Mouse (Mus musculus): ENCODE results near the gene Sgsm1. TPM values are rescaled to one million over a fixed set of nuclear protein-coding genes. Genes with fewer than 3 reads are reported as not detected.

Sgsm1 gene
- polyA plus RNA-seq, 1 experiment: 3.5 TPM

GRCm38 (mm10) chr5:113300148-113300889, 10.3 kb downstream of the Sgsm1 start:
- WGBS: 57% methylated on average over 22 of the region's 22 CpGs
- no peaks in the 10 kb centered on the region for H3K27me3 ChIP-seq (replicated peaks; ENCODE audit: control insufficient read depth, insufficient read depth, low read length)
- TF ChIP-seq CTCF (conservative IDR thresholded peaks at IDR 0.05; ENCODE audit: insufficient read depth, insufficient read length, low read depth, low read length): no peak
- no peak for TF ChIP-seq POLR2A (IDR thresholded peaks at IDR 0.05; ENCODE audit: low read depth, low read length)
- H3K4me3 ChIP-seq (ENCODE audit: insufficient read depth, low read depth, low read length): no peak overlapping the region
- H3K4me1 ChIP-seq (ENCODE audit: control insufficient read depth, insufficient read depth, low read length): no peaks in the 10 kb centered on the region
- no peak overlapping the region for H3K27ac ChIP-seq (ENCODE audit: insufficient read depth, low read depth, low read length)
- DNase-seq: peak; percentile 11
- H3K36me3 ChIP-seq (ENCODE audit: control insufficient read depth, insufficient read depth, low read length): no peaks in the 10 kb centered on the region

- Histone ChIP-seq H3K27ac (ENCODE audit: insufficient read depth, low read depth, low read length) (no peak overlapping the region), H3K4me3 (ENCODE audit: insufficient read depth, low read depth, low read length) (no peak overlapping the region), H3K4me1 (ENCODE audit: control insufficient read depth, insufficient read depth, low read length) (no peaks in the 10 kb centered on the region), H3K27me3 (replicated peaks; ENCODE audit: control insufficient read depth, insufficient read depth, low read length) (no peaks in the 10 kb centered on the region), H3K36me3 (ENCODE audit: control insufficient read depth, insufficient read depth, low read length) (no peaks in the 10 kb centered on the region)
- DNase-seq: no peak
- TF ChIP-seq POLR2A (IDR thresholded peaks at IDR 0.05; ENCODE audit: low read depth, low read length) (no peak), CTCF (conservative IDR thresholded peaks at IDR 0.05; ENCODE audit: insufficient read depth, insufficient read length, low read depth, low read length) (no peak)
- WGBS: 65% methylated on average over 9 of the region's 9 CpGs
Measured at GRCm38 (mm10) chr5:113299433-113299832, 11.2 kb downstream of the Sgsm1 start.

- no peaks in the 10 kb centered on the region for H3K27me3 ChIP-seq (replicated peaks; ENCODE audit: control insufficient read depth, insufficient read depth, low read length)
- no peak for TF ChIP-seq CTCF (conservative IDR thresholded peaks at IDR 0.05; ENCODE audit: insufficient read depth, insufficient read length, low read depth, low read length)
- no peak for TF ChIP-seq POLR2A (IDR thresholded peaks at IDR 0.05; ENCODE audit: low read depth, low read length)
- 59% methylated on average over 6 of the region's 6 CpGs for WGBS
Measured at GRCm38 (mm10) chr5:113298826-113299225, 11.8 kb downstream of the Sgsm1 start.

GRCm38 (mm10) chr5:113298040-113298439, 12.5 kb downstream of the Sgsm1 start:
- no peaks in the 10 kb centered on the region for H3K4me1 ChIP-seq (ENCODE audit: control insufficient read depth, insufficient read depth, low read length)
- DNase-seq: no peak
- no peaks in the 10 kb centered on the region for H3K27me3 ChIP-seq (replicated peaks; ENCODE audit: control insufficient read depth, insufficient read depth, low read length)
- WGBS: 16% methylated on average over 12 of the region's 12 CpGs
- H3K36me3 ChIP-seq (ENCODE audit: control insufficient read depth, insufficient read depth, low read length): no peaks in the 10 kb centered on the region
- TF ChIP-seq POLR2A (IDR thresholded peaks at IDR 0.05; ENCODE audit: low read depth, low read length) (no peak), CTCF (conservative IDR thresholded peaks at IDR 0.05; ENCODE audit: insufficient read depth, insufficient read length, low read depth, low read length) (no peak)
- no peak overlapping the region for H3K4me3 ChIP-seq (ENCODE audit: insufficient read depth, low read depth, low read length)
- no peak overlapping the region for H3K27ac ChIP-seq (ENCODE audit: insufficient read depth, low read depth, low read length)

More at GRCm38 (mm10) chr5:113298826-113299225, 11.8 kb downstream of the Sgsm1 start:
- Histone ChIP-seq H3K36me3 (ENCODE audit: control insufficient read depth, insufficient read depth, low read length) (no peaks in the 10 kb centered on the region), H3K4me1 (ENCODE audit: control insufficient read depth, insufficient read depth, low read length) (no peaks in the 10 kb centered on the region), H3K27ac (ENCODE audit: insufficient read depth, low read depth, low read length) (no peak overlapping the region), H3K4me3 (ENCODE audit: insufficient read depth, low read depth, low read length) (no peak overlapping the region)
- no peak for DNase-seq

GRCm38 (mm10) chr5:113295791-113296190, 14.8 kb downstream of the Sgsm1 start:
- 24% methylated on average over 4 of the region's 4 CpGs for WGBS
- H3K27me3 ChIP-seq (replicated peaks; ENCODE audit: control insufficient read depth, insufficient read depth, low read length): no peaks in the 10 kb centered on the region
- no peaks in the 10 kb centered on the region for H3K4me1 ChIP-seq (ENCODE audit: control insufficient read depth, insufficient read depth, low read length)
- H3K4me3 ChIP-seq (ENCODE audit: insufficient read depth, low read depth, low read length): no peak overlapping the region
- TF ChIP-seq CTCF (conservative IDR thresholded peaks at IDR 0.05; ENCODE audit: insufficient read depth, insufficient read length, low read depth, low read length): peak; percentile 67
- TF ChIP-seq POLR2A (IDR thresholded peaks at IDR 0.05; ENCODE audit: low read depth, low read length): no peak
- DNase-seq: peak; percentile 87
- H3K36me3 ChIP-seq (ENCODE audit: control insufficient read depth, insufficient read depth, low read length): no peaks in the 10 kb centered on the region
- H3K27ac ChIP-seq (ENCODE audit: insufficient read depth, low read depth, low read length): no peak overlapping the region

GRCm38 (mm10) chr5:113294575-113294974, 16.0 kb downstream of the Sgsm1 start:
- TF ChIP-seq POLR2A (IDR thresholded peaks at IDR 0.05; ENCODE audit: low read depth, low read length): no peak
- TF ChIP-seq CTCF (conservative IDR thresholded peaks at IDR 0.05; ENCODE audit: insufficient read depth, insufficient read length, low read depth, low read length): no peak
- H3K36me3 ChIP-seq (ENCODE audit: control insufficient read depth, insufficient read depth, low read length): no peaks in the 10 kb centered on the region
- no peak overlapping the region for H3K4me3 ChIP-seq (ENCODE audit: insufficient read depth, low read depth, low read length)
- no peak for DNase-seq
- no peaks in the 10 kb centered on the region for H3K4me1 ChIP-seq (ENCODE audit: control insufficient read depth, insufficient read depth, low read length)
- no peak overlapping the region for H3K27ac ChIP-seq (ENCODE audit: insufficient read depth, low read depth, low read length)
- no peaks in the 10 kb centered on the region for H3K27me3 ChIP-seq (replicated peaks; ENCODE audit: control insufficient read depth, insufficient read depth, low read length)
- WGBS: 95% methylated on average over 5 of the region's 5 CpGs

- 54% methylated on average over 4 of the region's 4 CpGs for WGBS
- DNase-seq: no peak
- no peak overlapping the region for H3K4me3 ChIP-seq (ENCODE audit: insufficient read depth, low read depth, low read length)
- no peaks in the 10 kb centered on the region for H3K27me3 ChIP-seq (replicated peaks; ENCODE audit: control insufficient read depth, insufficient read depth, low read length)
- H3K27ac ChIP-seq (ENCODE audit: insufficient read depth, low read depth, low read length): no peak overlapping the region
- TF ChIP-seq POLR2A (IDR thresholded peaks at IDR 0.05; ENCODE audit: low read depth, low read length): no peak
- no peak for TF ChIP-seq CTCF (conservative IDR thresholded peaks at IDR 0.05; ENCODE audit: insufficient read depth, insufficient read length, low read depth, low read length)
- no peaks in the 10 kb centered on the region for H3K4me1 ChIP-seq (ENCODE audit: control insufficient read depth, insufficient read depth, low read length)
- H3K36me3 ChIP-seq (ENCODE audit: control insufficient read depth, insufficient read depth, low read length): no peaks in the 10 kb centered on the region
Measured at GRCm38 (mm10) chr5:113293446-113293845, 17.1 kb downstream of the Sgsm1 start.
